Mouse (Mus musculus): ENCODE measurements around the gene Myo6. TPM values are rescaled to one million over a fixed set of nuclear protein-coding genes. Genes with fewer than 3 reads are reported as not detected.

Myo6 gene
- total and polyA plus RNA-seq, 3 experiments = 1.2 to 1.6 TPM; not detected in 1

GRCm38 (mm10) chr9:80173629-80174028, 8.8 kb downstream of the Myo6 start:
- no peaks in the 10 kb centered on the region for H3K79me2 ChIP-seq (ENCODE audit: control insufficient read depth, insufficient read depth, low read length, poor library complexity)
- H3K27me3 ChIP-seq (ENCODE audit: control insufficient read depth in 1 of 2, insufficient read depth in 2 of 2, low read length in 2 of 2) = no peaks in the 10 kb centered on the region; a peak in 1 of 4 replicates
- no peak overlapping the region for H3K9ac ChIP-seq (ENCODE audit: control insufficient read depth, low read depth, low read length, poor library complexity, severe bottlenecking)
- H3K27ac ChIP-seq (ENCODE audit: control insufficient read depth, low read depth, low read length) = no peak overlapping the region
- no peaks in the 10 kb centered on the region for H3K9me3 ChIP-seq (replicated peaks; ENCODE audit: insufficient read depth, low read length)
- H3K4me1 ChIP-seq (ENCODE audit: control insufficient read depth in 1 of 2, insufficient read depth in 2 of 2, low read length in 2 of 2) = no peaks in the 10 kb centered on the region
- DNase-seq (ENCODE audit: low read depth, low spot score) = no peak
- TF ChIP-seq KAT2A (conservative IDR thresholded peaks at IDR 0.05; ENCODE audit: low read depth, low read length) (no peak), USF1 (IDR thresholded peaks at IDR 0.05; ENCODE audit: low read depth, low read length) (no peak), BHLHE40 (IDR thresholded peaks at IDR 0.05; ENCODE audit: borderline replicate concordance, low read depth, low read length) (no peak), ZKSCAN1 (IDR thresholded peaks at IDR 0.05; ENCODE audit: low read depth, low read length) (no peak), POLR2A (IDR thresholded peaks at IDR 0.05; ENCODE audit: control insufficient read depth in 1 of 2, insufficient read depth in 1 of 2, low read depth in 1 of 2, low read length in 2 of 2, poor library complexity in 1 of 2) (no peak)
- no peak overlapping the region for H3K4me3 ChIP-seq (ENCODE audit: control insufficient read depth in 1 of 2, insufficient read depth in 1 of 2, low read depth in 2 of 2, low read length in 2 of 2)
- H3K36me3 ChIP-seq (ENCODE audit: control insufficient read depth in 1 of 2, insufficient read depth in 2 of 2, low read length in 2 of 2) = no peaks in the 10 kb centered on the region

- Histone ChIP-seq H3K27ac (ENCODE audit: control insufficient read depth, low read depth, low read length) (no peak overlapping the region), H3K9ac (ENCODE audit: control insufficient read depth, low read depth, low read length, poor library complexity, severe bottlenecking) (no peak overlapping the region), H3K4me3 (ENCODE audit: control insufficient read depth in 1 of 2, insufficient read depth in 1 of 2, low read depth in 2 of 2, low read length in 2 of 2) (no peak overlapping the region), H3K79me2 (ENCODE audit: control insufficient read depth, insufficient read depth, low read length, poor library complexity) (no peaks in the 10 kb centered on the region), H3K4me1 (ENCODE audit: control insufficient read depth in 1 of 2, insufficient read depth in 2 of 2, low read length in 2 of 2) (no peaks in the 10 kb centered on the region), H3K9me3 (replicated peaks; ENCODE audit: insufficient read depth, low read length) (no peaks in the 10 kb centered on the region), H3K27me3 (ENCODE audit: control insufficient read depth in 1 of 2, insufficient read depth in 2 of 2, low read length in 2 of 2) (no peaks in the 10 kb centered on the region), H3K36me3 (ENCODE audit: control insufficient read depth in 1 of 2, insufficient read depth in 2 of 2, low read length in 2 of 2) (no peaks in the 10 kb centered on the region)
- DNase-seq (ENCODE audit: low read depth, low spot score) = no peak
- TF ChIP-seq HCFC1 (IDR thresholded peaks at IDR 0.05; ENCODE audit: low read depth, low read length) (no peak), MYC (IDR thresholded peaks at IDR 0.05; ENCODE audit: low read depth, low read length) (no peak), TCF12 (IDR thresholded peaks at IDR 0.05; ENCODE audit: low read depth, low read length) (no peak), SIN3A (IDR thresholded peaks at IDR 0.05; ENCODE audit: low read length) (no peak), BHLHE40 (IDR thresholded peaks at IDR 0.05; ENCODE audit: borderline replicate concordance, low read depth, low read length) (no peak), MAX (IDR thresholded peaks at IDR 0.05; ENCODE audit: low read length) (no peak), ZNF384 (IDR thresholded peaks at IDR 0.05; ENCODE audit: low read depth, low read length) (no peak), NELFE (IDR thresholded peaks at IDR 0.05; ENCODE audit: low read depth, low read length) (no peak), TBP (IDR thresholded peaks at IDR 0.05; ENCODE audit: low read depth, low read length) (no peak), RAD21 (IDR thresholded peaks at IDR 0.05; ENCODE audit: low read depth, low read length) (no peak), CHD1 (IDR thresholded peaks at IDR 0.05; ENCODE audit: low read depth, low read length) (no peak), UBTF (IDR thresholded peaks at IDR 0.05; ENCODE audit: borderline replicate concordance, insufficient read depth, low read depth, low read length) (no peak), EP300 (IDR thresholded peaks at IDR 0.05; ENCODE audit: low read depth in 1 of 2, low read length in 2 of 2) (no peak), SMC3 (IDR thresholded peaks at IDR 0.05; ENCODE audit: low read depth, low read length) (no peak), CTCF (IDR thresholded peaks at IDR 0.05 in 2 of 3, conservative IDR thresholded peaks at IDR 0.05 in 1 of 3; ENCODE audit: control insufficient read depth in 1 of 3, insufficient read depth in 1 of 3, low read depth in 2 of 3, low read length in 3 of 3, poor library complexity in 1 of 3, severe bottlenecking in 1 of 3) (no peak), USF2 (IDR thresholded peaks at IDR 0.05; ENCODE audit: borderline replicate concordance in 1 of 2, insufficient read depth in 1 of 2, low read depth in 1 of 2, low read length in 2 of 2) (no peak), POLR2A (IDR thresholded peaks at IDR 0.05; ENCODE audit: control insufficient read depth in 1 of 2, insufficient read depth in 1 of 2, low read depth in 1 of 2, low read length in 2 of 2, poor library complexity in 1 of 2) (no peak), MAZ (IDR thresholded peaks at IDR 0.05; ENCODE audit: low read depth, low read length) (no peak)
These were observed 12.1 kb downstream of the Myo6 start for GRCm38 (mm10) chr9:80176696-80177478.

Data from MEL (cell line).